ENCODE assay signal across 9 mouse cellular contexts in genomic region chr14:30196235-30196634, GRCm38 (mm10).
A peak's percentile ranks its signal among the peaks of the same experiment; 100 is the strongest.
DNase-seq lines count a peak whose midpoint lies in the region; ATAC-seq lines count a peak whose summit lies in the region.
"Had no signal": no experiment of that assay in that cellular context is flagged by ENCODE, and none has a peak within 500 bp of the region (broad histone marks: within the 10 kb centered on the region; RNA-seq: fewer than 3 reads in every experiment).

No protein-coding gene starts in this region.

- H3K4me1 ChIP-seq in heart, embryonic 12.5 days (replicated peaks): peaks cover 14% of the 10 kb centered on the region; the same call in 1 of the 2 replicates

- WGBS in heart, embryonic 12.5 days: 39% methylated on average over 5 of the region's 5 CpGs

- intact Hi-C loops in heart, postnatal 14 days (cut with DNase I): no loop called here

- H3K9me3 ChIP-seq in heart, embryonic 12.5 days (replicated peaks): no peaks in the 10 kb centered on the region
- H3K9me3 ChIP-seq: megakaryocyte, embryonic 14.5 days had no signal

- H3K4me3 ChIP-seq in heart, embryonic 12.5 days: no peak overlapping the region
- H3K4me3 ChIP-seq: megakaryocyte, embryonic 14.5 days had no signal

- H3K36me3 ChIP-seq in heart, embryonic 12.5 days: no peaks in the 10 kb centered on the region

- H3K27me3 ChIP-seq in heart, embryonic 12.5 days (replicated peaks): no peaks in the 10 kb centered on the region
- H3K27me3 ChIP-seq: megakaryocyte, embryonic 14.5 days had no signal

- H3K9ac ChIP-seq in heart, embryonic 12.5 days: no peak overlapping the region

- ATAC-seq in heart, embryonic 12.5 days (ENCODE audit: insufficient number of reproducible peaks, low FRiP score): no peak

- H3K27ac ChIP-seq in heart, embryonic 12.5 days (ENCODE audit: poor library complexity, severe bottlenecking): no peak overlapping the region

- H3K4me2 ChIP-seq in heart, embryonic 12.5 days: no peak overlapping the region

- peak; percentile 21 for DNase-seq in heart, adult 8-10 months (ENCODE audit: low spot score)
- DNase-seq in Muller cell, postnatal 12 days (ENCODE audit: inconsistent ontology term): peak; percentile 16
- peak; percentile 17 to 42 for DNase-seq in heart, postnatal 14 days
- peak; percentile 21 for DNase-seq in naive thymus-derived CD4-positive, alpha-beta T cell, adult 2 months (ENCODE audit: low read depth)
- DNase-seq in urinary bladder, adult 18-20 months (ENCODE audit: low spot score in 2 of 2): no peak
- DNase-seq in adrenal gland, postnatal 4 days (ENCODE audit: low spot score in 2 of 2): no peak
- no peak for DNase-seq in kidney, adult 9 months

Comparison
In these comparisons a context has a peak if more than half of its experiments do, and no peak if none do; other contexts are left out.
1. DNase-seq: peak in heart, adult 8-10 months (single experiment), Muller cell, postnatal 12 days (single experiment), heart, postnatal 14 days (2 of 2) and naive thymus-derived CD4-positive, alpha-beta T cell, adult 2 months (single experiment); none in urinary bladder, adult 18-20 months (0 of 2), adrenal gland, postnatal 4 days (0 of 2) and kidney, adult 9 months (single experiment).